Mouse (Mus musculus): ENCODE data around the gene Pigz.

DNA sequence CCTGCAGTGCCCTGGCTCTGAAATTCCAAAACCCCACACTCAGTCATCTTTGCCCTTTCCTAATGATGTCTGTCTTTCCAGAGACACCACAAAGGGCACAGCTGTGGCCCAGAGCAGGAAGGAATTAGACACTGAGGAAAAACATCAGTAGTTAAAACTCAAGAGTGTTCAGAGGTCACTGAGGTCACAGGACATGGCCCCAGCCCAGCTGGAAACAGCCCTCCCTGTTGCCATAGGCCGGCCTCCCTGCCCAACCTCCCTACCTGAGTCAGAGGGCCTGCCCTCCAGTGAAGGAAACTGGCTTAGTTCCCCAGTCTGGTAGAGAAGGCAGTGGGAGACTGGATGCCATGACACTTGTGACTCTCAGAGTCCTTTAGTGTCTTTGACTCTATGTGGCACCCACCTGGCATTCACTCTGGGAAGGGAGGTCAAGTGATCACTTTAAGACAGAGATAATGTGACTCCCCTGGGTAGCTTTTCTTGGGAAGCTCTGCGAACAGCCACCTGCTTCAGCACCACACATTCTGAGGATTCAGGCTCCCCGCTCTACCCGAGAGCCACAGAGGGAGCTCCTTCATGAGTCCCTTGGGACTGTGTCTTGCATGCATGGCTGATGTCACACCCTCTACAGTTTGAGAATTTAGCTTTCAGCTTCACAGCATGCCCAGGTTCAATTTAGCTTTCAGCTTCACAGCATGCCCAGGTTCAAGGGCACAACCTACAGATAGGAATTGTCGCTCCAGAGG lies 40.1 kb upstream of the Pigz start:
- TF ChIP-seq TAL1 (conservative IDR thresholded peaks at IDR 0.05; ENCODE audit: low read depth, low read length) (no peak), CTCF (IDR thresholded peaks at IDR 0.05; ENCODE audit: low read depth, low read length) (no peak)

Measured in G1E (cell line).